Mouse (Mus musculus) gastrocnemius, adult 8-10 months (tissue): ENCODE measurements around the gene Hsd17b14. TPM values are rescaled to one million over a fixed set of nuclear protein-coding genes. Genes with fewer than 3 reads are reported as not detected.

Experiments
- DNase-seq, 2 experiments: peaks; one replicate each; pipeline ENCODE4 v3.0.0; 2022; ENCODE audit warnings: low spot score in 2 of 2
- total RNA-seq, 4 experiments: library from RNA; stranded (reverse); gene quantifications; 2 replicates each; pipeline ENCODE4 v1.2.4; 2022

Hsd17b14 gene
- total RNA-seq, 4 experiments from 2014 or later: 0.52 to 2.8 (median 0.56) TPM; not detected in 1

GRCm38 (mm10) chr7:45565446-45565845 is 10.8 kb downstream of the Hsd17b14 start:
- no peak for DNase-seq

DNA sequence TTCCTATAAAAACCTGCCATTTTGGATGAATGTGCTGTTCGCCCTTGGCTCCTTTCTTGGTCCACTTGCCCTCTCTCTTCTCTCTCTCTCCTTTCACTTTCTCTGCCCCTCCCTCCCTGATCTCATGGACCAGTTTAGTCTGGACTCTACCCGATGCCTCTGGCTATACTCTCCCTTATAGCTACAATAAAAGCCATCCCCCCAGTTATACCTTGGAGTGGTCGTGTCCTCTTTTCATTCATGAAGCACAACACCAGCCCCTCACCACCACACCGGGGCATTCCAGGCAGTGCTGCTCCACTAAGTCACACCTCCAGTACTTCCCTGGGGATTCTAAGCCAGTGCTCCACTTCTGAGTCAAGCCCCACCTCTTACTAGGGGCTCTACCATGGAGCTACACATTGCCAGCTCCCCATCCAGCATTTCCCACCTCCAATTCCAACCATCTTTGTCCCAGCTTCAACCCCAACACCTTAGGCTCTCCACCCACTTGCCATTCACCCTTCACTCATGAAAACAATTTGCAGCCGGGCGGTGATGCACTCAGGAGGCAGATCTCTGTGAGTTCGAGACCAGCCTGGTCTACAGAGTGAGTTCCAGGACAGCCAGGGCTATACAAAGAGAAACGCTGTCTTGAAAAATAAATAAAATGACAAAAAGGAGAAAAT is 12.6 kb downstream of the Hsd17b14 start:
- no peak for DNase-seq

- DNase-seq: peak; percentile 87 to 94
Observed at GRCm38 (mm10) chr7:45567780-45568516, 13.3 kb downstream of the Hsd17b14 start.

DNA sequence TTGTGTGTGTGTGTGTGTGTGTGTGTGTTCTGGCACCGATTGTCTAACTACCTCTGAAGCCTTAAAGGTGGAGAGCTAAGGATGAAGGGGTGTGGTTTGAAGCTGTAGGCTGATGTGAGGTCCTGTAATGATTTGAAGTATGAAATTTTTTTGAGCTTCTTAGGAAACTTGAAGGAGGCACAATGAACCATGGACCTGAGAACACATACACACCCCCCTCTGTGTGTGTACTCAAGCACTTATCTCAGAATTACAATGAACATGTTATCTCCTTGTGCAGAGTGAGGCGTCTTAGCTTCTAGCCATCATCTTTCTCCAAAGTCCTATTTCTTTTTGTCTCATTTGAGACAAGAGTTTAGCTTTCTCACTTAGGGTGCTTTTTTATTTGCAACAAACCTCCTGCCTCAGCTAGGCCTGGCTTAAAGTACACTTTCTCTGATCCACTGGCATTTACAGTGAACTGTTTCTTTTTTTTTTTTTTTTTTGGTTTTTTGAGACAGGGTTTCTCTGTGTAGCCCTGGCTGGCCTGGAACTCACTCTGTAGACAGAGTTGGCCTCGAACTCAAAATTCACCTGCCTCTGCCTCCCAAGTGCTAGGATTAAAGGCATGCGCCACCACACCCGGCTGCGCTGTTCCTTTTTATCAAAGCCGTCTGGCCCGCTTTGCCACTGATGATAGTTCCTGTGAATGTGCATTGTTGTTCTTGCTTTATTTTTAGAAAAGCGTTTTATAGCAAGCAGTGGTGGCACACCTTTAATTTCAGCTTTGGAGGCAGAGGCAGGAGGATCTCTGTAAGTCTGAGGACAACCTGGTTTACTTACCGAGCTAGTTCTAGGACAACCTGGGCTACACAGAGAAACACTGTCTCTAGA is 14.1 kb downstream of the Hsd17b14 start:
- no peak for DNase-seq

DNA sequence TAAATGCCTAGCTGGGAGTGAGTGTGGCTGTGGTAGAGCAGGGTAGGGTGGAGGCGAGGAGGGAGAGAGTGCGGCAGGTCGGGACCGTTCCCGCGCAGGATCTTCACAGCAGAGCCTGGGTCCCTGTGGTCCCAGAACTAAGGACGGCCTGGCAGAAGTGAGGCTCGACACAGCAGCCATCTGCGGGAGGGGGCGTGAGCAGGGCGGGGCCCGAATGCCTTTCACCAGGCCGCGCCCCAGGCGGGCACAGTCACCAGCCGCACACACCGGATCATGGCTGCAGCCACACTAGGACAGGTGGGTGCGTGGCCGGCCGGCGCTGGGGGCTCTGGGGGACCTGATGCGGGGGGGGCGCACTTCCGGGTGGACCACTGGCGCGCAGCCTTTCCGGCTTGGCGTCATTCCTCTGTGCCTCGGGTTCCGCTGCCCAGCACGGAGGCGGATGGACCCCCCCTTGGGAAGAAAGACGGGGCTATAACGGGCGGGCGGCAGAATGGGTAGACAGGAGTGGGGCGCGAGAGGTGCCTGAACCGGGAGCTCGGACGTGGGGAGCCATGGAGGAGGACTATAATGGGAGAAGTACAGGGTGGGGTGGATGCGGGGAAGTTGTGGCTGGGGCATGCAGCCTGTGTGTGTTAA is 15.5 kb downstream of the Hsd17b14 start, which contains the start of gene Bcat2:
TSS of gene Bcat2 (plus strand) at position 51 of the 639 bp plus-strand sequence.
- DNase-seq: peak; percentile 65 to 85

- DNase-seq: no peak
Observed at GRCm38 (mm10) chr7:45571966-45572365, 17.3 kb downstream of the Hsd17b14 start.

- DNase-seq: no peak
Observed at GRCm38 (mm10) chr7:45573954-45574353, 19.3 kb downstream of the Hsd17b14 start.

GRCm38 (mm10) chr7:45574472-45575379 is 20.0 kb downstream of the Hsd17b14 start:
- DNase-seq: no peak

DNA sequence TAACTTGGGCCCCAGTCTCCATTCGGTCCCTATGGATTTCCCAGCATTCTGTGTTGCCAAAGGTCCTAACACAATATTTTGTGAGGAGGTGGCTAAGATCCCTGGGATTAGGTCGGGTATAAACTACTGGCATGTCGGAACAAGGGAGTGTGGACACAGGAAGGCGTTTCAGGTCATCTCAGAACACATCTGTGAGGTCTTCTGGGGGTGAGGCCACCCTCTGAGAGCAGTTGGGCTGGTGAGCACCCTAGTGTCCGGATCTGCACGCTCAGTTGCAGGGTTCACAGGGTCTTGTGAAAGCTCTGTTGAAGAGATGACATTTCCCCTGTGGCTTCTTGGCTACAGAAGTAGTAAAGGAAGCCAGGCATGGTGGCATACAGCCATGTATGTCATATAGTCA is 31.2 kb downstream of the Hsd17b14 start:
- no peak for DNase-seq

- no peak for DNase-seq
Observed at GRCm38 (mm10) chr7:45587631-45588592, 33.2 kb downstream of the Hsd17b14 start.

GRCm38 (mm10) chr7:45589173-45589572 is 34.5 kb downstream of the Hsd17b14 start:
- DNase-seq: peak; percentile 95 to 97

GRCm38 (mm10) chr7:45589898-45590297 is 35.2 kb downstream of the Hsd17b14 start:
- DNase-seq: no peak

DNA sequence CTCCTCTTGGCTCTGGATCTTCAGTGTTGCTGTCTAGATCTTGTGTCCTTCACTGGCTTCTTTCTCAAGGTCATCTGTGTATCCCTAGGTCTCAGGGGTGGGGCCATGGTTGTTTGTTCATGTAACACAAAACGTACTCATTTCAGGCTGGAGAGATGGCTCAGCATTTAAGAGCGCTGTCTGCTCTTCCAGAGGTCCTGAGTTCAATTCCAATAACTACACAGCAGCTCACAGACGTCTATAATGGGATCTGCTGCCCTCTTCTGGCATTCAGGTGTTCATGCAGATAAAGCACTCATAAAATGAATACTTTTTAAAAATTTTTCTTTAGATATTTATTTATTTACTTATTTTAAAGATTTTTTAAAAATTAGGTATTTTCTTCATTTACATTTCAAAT is 36.2 kb downstream of the Hsd17b14 start:
- DNase-seq: no peak

- no peak for DNase-seq
Observed at GRCm38 (mm10) chr7:45591880-45592279, 37.2 kb downstream of the Hsd17b14 start.

GRCm38 (mm10) chr7:45593118-45593815 is 38.6 kb downstream of the Hsd17b14 start:
- peak; percentile 60 to 67 for DNase-seq

- no peak for DNase-seq
Observed at GRCm38 (mm10) chr7:45595176-45595575, 40.5 kb downstream of the Hsd17b14 start.

DNA sequence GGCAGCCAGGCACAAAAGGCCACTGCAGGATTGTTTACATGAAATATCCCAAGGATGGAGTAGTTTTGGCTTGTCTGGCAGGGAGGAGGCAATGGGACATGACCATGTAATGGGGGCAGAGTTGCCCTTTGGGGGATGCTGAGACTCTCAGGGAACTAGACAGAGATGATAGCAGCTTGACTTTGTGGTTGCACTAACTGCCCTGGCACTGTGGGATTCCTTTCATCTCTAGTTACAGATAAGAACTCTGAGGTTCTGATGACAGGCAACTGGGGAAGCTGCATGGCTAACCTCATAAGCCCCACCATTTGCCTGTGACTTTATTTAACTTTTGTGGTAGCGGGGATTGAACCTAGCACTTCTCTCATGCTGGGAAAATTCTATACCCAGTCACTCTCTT is 41.4 kb downstream of the Hsd17b14 start:
- DNase-seq: no peak

DNA sequence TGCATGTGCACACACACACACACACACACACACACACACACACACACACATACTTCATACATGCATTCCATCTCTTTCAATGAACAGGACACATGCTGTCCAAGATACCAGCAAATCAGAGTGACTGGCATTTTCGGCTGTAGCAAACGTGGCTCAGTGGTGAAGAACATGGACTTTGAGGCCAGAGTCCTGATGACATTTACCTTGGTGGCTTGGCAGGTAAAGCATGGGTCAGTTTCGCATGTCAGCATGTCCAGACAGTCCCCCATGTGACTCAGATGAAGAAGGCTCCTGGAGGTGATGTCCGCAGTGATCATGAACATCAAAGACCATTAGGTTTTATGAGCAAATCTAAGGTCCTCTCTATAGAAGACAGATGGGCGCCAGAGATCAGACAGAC is 42.3 kb downstream of the Hsd17b14 start:
- DNase-seq: no peak
